Mouse (Mus musculus): Measurements from ENCODE around the gene Aldh3a1.

Aldh3a1 gene

GRCm38 (mm10) chr11:61196616-61197353, 10.6 kb upstream of the Aldh3a1 start:
- no peak for DNase-seq (ENCODE audit: low read depth, low spot score)

- DNase-seq (ENCODE audit: low read depth, low spot score): no peak
These were observed 9.4 kb upstream of the Aldh3a1 start for GRCm38 (mm10) chr11:61197935-61198334.

GRCm38 (mm10) chr11:61199620-61200362, 7.5 kb upstream of the Aldh3a1 start:
- DNase-seq (ENCODE audit: low read depth, low spot score): no peak

GRCm38 (mm10) chr11:61202186-61202585, 5.2 kb upstream of the Aldh3a1 start:
- DNase-seq (ENCODE audit: low read depth, low spot score): no peak

- DNase-seq (ENCODE audit: low read depth, low spot score): no peak
These were observed 4.5 kb upstream of the Aldh3a1 start for GRCm38 (mm10) chr11:61202810-61203209.

- no peak for DNase-seq (ENCODE audit: low read depth, low spot score)
These were observed 2.0 kb upstream of the Aldh3a1 start for GRCm38 (mm10) chr11:61205167-61205950.

GRCm38 (mm10) chr11:61206136-61206535, 1.2 kb upstream of the Aldh3a1 start:
- no peak for DNase-seq (ENCODE audit: low read depth, low spot score)

- no peak for DNase-seq (ENCODE audit: low read depth, low spot score)
These were observed 979 bp downstream of the Aldh3a1 start for GRCm38 (mm10) chr11:61208316-61208715.

GRCm38 (mm10) chr11:61212102-61212501, 4.8 kb downstream of the Aldh3a1 start:
- no peak for DNase-seq (ENCODE audit: low read depth, low spot score)

GRCm38 (mm10) chr11:61215936-61216335, 8.6 kb downstream of the Aldh3a1 start:
- DNase-seq (ENCODE audit: low read depth, low spot score): no peak

GRCm38 (mm10) chr11:61220156-61220881, 13.0 kb downstream of the Aldh3a1 start:
- no peak for DNase-seq (ENCODE audit: low read depth, low spot score)

GRCm38 (mm10) chr11:61222007-61222406, 14.7 kb downstream of the Aldh3a1 start:
- DNase-seq (ENCODE audit: low read depth, low spot score): no peak

GRCm38 (mm10) chr11:61222971-61223745, 15.8 kb downstream of the Aldh3a1 start:
- DNase-seq (ENCODE audit: low read depth, low spot score): no peak

GRCm38 (mm10) chr11:61224234-61224744, 17.0 kb downstream of the Aldh3a1 start:
- DNase-seq (ENCODE audit: low read depth, low spot score): no peak

GRCm38 (mm10) chr11:61224907-61225306, 17.6 kb downstream of the Aldh3a1 start:
- no peak for DNase-seq (ENCODE audit: low read depth, low spot score)

- no peak for DNase-seq (ENCODE audit: low read depth, low spot score)
These were observed 18.2 kb downstream of the Aldh3a1 start for GRCm38 (mm10) chr11:61225511-61225910.

- no peak for DNase-seq (ENCODE audit: low read depth, low spot score)
These were observed 18.6 kb downstream of the Aldh3a1 start for GRCm38 (mm10) chr11:61225941-61226412.

- no peak for DNase-seq (ENCODE audit: low read depth, low spot score)
These were observed 20.5 kb downstream of the Aldh3a1 start for GRCm38 (mm10) chr11:61227816-61228215.

- no peak for DNase-seq (ENCODE audit: low read depth, low spot score)
These were observed 21.1 kb downstream of the Aldh3a1 start for GRCm38 (mm10) chr11:61228406-61228805.

- peak; percentile 45 for DNase-seq (ENCODE audit: low read depth, low spot score)
These were observed 24.0 kb downstream of the Aldh3a1 start for GRCm38 (mm10) chr11:61231329-61231728.

All from CD4-positive helper T cell, adult 2 months (primary cell).